Mouse (Mus musculus): ENCODE measurements at regions not wholly inside any gene's neighbourhood (a gene's known extent, or its start where the extent isn't known, plus 50 kb on each side); places are given as distances from the start of the nearest gene placed in this dataset.

DNA sequence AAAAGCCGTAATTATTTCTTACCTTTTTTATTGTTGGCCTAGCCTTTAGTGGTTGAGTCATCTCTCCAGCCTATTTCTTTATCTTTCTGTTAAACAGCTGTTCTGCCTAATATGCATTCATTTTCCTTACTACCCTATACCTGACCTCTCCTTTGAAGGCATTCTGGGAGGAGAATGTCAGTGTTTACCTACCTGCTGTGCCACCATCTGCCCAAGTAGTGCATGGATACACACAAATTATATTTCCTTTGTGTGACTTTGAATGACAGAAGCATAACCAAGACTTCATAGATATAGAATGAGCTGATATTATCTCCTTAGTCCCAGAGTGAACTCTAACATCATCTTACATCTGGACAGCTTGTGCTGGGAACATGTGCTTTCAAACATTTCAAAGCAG, 293.5 kb upstream of the Tom1l1 start:
- H3K9me3 ChIP-seq (replicated peaks), result no peaks in the 10 kb centered on the region
- no peak overlapping the region for H3K4me3 ChIP-seq (replicated peaks)
- H3K27ac ChIP-seq, result no peak overlapping the region
- no peak for ATAC-seq (ENCODE audit: low read depth)
- no peaks in the 10 kb centered on the region for H3K36me3 ChIP-seq
- no peaks in the 10 kb centered on the region for H3K27me3 ChIP-seq
- no peak for DNase-seq
- H3K4me1 ChIP-seq (replicated peaks), result no peaks in the 10 kb centered on the region
- H3K4me2 ChIP-seq, result no peak overlapping the region
- H3K9ac ChIP-seq, result no peak overlapping the region
- 74% methylated on average over 1 of the region's 1 CpGs for WGBS (ENCODE audit: insufficient replicate concordance)

DNA sequence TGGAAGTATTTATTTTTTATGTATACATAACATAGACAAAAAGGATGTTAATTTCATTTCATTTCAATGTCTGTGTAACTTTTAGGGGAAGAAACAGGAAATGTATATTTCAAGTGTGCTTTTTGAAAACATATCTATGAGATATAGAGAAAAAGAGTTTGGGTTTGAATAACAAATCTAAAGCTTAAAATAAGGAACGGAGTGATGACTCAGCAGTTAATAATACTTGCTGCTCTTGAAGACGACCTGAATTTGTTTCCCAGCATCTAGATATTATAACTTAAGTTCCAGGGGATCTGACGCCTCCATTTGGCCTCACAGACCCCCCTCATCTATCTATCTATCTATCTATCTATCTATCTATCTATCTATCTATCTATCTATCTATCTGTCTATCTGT, 290.1 kb upstream of the Tom1l1 start:
- H3K4me1 ChIP-seq (replicated peaks), result no peaks in the 10 kb centered on the region
- no peaks in the 10 kb centered on the region for H3K36me3 ChIP-seq
- ATAC-seq (ENCODE audit: low read depth) (no peak), DNase-seq (no peak)
- H3K9ac ChIP-seq, result no peak overlapping the region
- H3K27ac ChIP-seq, result no peak overlapping the region
- no peak overlapping the region for H3K4me2 ChIP-seq
- H3K9me3 ChIP-seq (replicated peaks), result 0 out of 2 replicates have a peak, but pooled peaks cover 6% of the 10 kb centered on the region
- no peaks in the 10 kb centered on the region for H3K27me3 ChIP-seq
- 44% methylated on average over 3 of the region's 3 CpGs for WGBS (ENCODE audit: insufficient replicate concordance)
- H3K4me3 ChIP-seq (replicated peaks), result no peak overlapping the region

DNA sequence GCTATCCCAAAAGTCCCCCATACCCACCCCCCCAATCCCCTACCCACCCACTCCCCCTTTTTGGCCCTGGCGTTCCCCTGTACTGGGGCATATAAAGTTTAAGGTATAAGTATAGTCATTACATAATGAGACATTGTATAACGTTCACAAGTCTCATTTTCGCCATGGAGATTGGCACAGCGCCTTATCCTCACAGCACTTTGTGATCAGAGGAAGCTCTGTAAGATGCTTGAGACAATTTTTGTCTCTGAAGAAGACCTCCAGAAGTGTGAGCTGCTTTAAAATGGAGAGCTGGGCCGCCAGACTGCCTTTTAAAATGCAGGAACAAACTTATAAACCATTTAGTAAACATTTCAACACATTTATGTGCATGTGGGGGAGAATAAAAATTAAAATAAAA, 252.9 kb upstream of the Tom1l1 start:
- Histone ChIP-seq H3K4me2 (no peak overlapping the region), H3K36me3 (no peaks in the 10 kb centered on the region), H3K4me1 (replicated peaks) (no peaks in the 10 kb centered on the region), H3K27ac (no peak overlapping the region), H3K9ac (no peak overlapping the region), H3K27me3 (no peaks in the 10 kb centered on the region), H3K4me3 (replicated peaks) (no peak overlapping the region), H3K9me3 (replicated peaks) (no peaks in the 10 kb centered on the region)
- 55% methylated on average over 5 of the region's 5 CpGs for WGBS (ENCODE audit: insufficient replicate concordance)
- ATAC-seq (ENCODE audit: low read depth) (no peak), DNase-seq (no peak)

DNA sequence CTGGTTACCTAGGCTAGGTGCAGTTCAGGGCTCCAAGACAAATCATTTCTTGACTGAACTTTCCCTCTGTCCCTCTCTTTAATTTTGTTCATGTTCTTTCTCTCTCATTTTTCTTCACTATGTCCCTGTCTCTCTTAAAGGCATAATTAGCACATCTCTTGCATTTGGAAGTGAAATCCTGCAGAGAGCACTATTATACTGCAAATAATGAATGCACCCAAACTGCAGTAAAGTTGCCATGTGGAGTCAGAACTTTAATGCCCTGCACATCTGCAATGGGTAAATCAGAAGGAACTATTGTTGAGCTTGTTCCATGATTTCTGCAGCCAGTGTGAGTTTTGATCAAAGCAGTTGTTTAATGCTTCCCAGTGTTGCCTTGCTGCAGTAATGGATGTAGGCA, 237.6 kb upstream of the Tom1l1 start:
- Histone ChIP-seq H3K27ac (no peak overlapping the region), H3K4me1 (replicated peaks) (no peaks in the 10 kb centered on the region), H3K27me3 (no peaks in the 10 kb centered on the region), H3K4me2 (no peak overlapping the region), H3K9me3 (replicated peaks) (no peaks in the 10 kb centered on the region), H3K36me3 (no peaks in the 10 kb centered on the region), H3K4me3 (replicated peaks) (no peak overlapping the region), H3K9ac (no peak overlapping the region)
- ATAC-seq (ENCODE audit: low read depth) (no peak), DNase-seq (no peak)

DNA sequence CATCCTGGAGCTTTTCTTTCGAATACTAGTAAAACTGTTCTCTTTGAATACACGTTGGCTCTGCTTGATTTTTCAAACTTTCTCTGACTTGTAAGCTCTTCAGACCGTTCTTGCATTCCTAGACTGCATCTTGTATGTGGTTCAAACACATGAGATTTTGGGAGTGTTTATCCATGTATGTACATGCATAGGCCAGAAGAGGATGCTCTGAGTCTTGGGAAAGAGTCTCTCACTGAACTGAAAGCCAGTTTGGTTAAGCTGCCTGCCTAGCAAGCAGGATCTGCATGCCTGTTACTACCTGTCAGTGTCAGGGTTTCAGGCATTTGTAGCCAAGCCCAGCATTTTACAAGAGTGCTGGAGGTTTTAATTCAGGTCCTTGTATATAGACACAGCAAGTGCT, 229.6 kb upstream of the Tom1l1 start:
- no peak overlapping the region for H3K27ac ChIP-seq
- H3K4me2 ChIP-seq, result no peak overlapping the region
- DNase-seq, result no peak
- no peak for ATAC-seq (ENCODE audit: low read depth)
- H3K4me3 ChIP-seq (replicated peaks), result no peak overlapping the region
- H3K9me3 ChIP-seq (replicated peaks), result no peaks in the 10 kb centered on the region
- H3K9ac ChIP-seq, result no peak overlapping the region
- 60% methylated on average over 3 of the region's 3 CpGs for WGBS (ENCODE audit: insufficient replicate concordance)
- H3K4me1 ChIP-seq (replicated peaks), result no peaks in the 10 kb centered on the region
- no peaks in the 10 kb centered on the region for H3K27me3 ChIP-seq
- no peaks in the 10 kb centered on the region for H3K36me3 ChIP-seq

DNA sequence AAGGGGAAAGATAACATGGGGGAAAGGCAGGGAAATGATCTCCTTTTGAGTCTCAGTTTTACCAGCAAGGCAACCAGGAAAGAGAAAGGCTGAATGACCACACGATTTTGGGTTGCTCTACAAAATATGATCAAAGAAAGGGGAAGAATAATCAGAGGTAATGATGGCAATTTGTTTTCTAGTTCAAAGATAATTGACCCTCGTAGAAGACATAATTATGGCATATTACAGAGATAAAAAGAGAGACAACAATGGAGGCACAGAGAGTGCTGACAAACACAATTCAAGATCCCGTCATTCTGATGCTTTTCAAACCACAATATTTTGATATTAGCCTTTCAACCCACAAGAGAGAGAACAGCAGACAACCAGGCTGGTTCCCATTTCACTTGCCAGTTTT, 206.1 kb upstream of the Tom1l1 start:
- no peaks in the 10 kb centered on the region for H3K4me1 ChIP-seq (replicated peaks)
- H3K27ac ChIP-seq, result no peak overlapping the region
- no peaks in the 10 kb centered on the region for H3K9me3 ChIP-seq (replicated peaks)
- H3K36me3 ChIP-seq, result no peaks in the 10 kb centered on the region
- ATAC-seq (ENCODE audit: low read depth) (no peak), DNase-seq (no peak)
- WGBS (ENCODE audit: insufficient replicate concordance), result 45% methylated on average over 3 of the region's 3 CpGs
- H3K4me3 ChIP-seq (replicated peaks), result no peak overlapping the region
- H3K4me2 ChIP-seq, result no peak overlapping the region
- H3K27me3 ChIP-seq, result no peaks in the 10 kb centered on the region
- no peak overlapping the region for H3K9ac ChIP-seq

DNA sequence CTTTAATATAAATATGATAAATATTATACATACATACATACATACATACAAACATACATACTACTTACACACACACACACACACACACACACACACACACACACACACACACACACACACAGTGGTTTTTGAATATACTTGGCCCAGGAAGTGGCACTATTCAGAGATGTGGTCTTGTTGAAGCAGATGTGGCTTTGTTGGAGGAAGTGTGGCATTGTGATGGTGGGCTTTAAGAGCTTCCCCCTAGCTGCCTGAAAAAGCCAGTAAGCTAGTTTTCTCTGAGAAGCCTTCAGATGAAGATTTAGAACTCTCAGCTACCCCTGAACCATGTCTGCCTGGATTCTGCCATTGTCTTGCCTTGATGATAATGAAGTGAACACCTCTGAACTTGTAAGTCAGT, 185.0 kb upstream of the Tom1l1 start:
- DNase-seq (no peak), ATAC-seq (ENCODE audit: low read depth) (no peak)
- Histone ChIP-seq H3K4me3 (replicated peaks) (no peak overlapping the region), H3K4me2 (no peak overlapping the region), H3K9ac (no peak overlapping the region), H3K9me3 (replicated peaks) (no peaks in the 10 kb centered on the region), H3K27ac (no peak overlapping the region), H3K36me3 (no peaks in the 10 kb centered on the region), H3K27me3 (no peaks in the 10 kb centered on the region), H3K4me1 (replicated peaks) (no peaks in the 10 kb centered on the region)

DNA sequence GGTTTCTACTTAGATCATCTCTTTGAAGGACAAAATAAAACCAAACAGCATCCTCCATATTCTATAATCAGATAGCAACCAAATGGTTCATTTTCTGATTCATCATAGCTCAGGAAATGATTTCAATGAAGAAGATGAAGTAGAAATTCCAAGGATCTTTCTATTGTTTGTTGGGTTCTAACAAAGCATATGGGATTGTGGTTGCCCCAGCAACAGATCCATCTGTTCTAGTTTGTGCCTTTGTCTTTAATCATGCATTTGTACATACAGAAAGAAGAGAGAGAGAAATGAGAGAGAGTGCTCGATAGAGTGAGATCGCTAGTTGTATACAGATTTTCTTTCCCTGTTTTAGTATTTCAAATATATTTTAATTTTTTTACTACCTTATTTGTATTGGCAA, 183.5 kb upstream of the Tom1l1 start:
- Histone ChIP-seq H3K27ac (no peak overlapping the region), H3K4me2 (no peak overlapping the region), H3K9me3 (replicated peaks) (no peaks in the 10 kb centered on the region), H3K4me3 (replicated peaks) (no peak overlapping the region), H3K4me1 (replicated peaks) (no peaks in the 10 kb centered on the region), H3K27me3 (no peaks in the 10 kb centered on the region), H3K9ac (no peak overlapping the region), H3K36me3 (no peaks in the 10 kb centered on the region)
- no peak for ATAC-seq (ENCODE audit: low read depth)
- 81% methylated on average over 2 of the region's 2 CpGs for WGBS (ENCODE audit: insufficient replicate concordance)
- DNase-seq, result no peak

DNA sequence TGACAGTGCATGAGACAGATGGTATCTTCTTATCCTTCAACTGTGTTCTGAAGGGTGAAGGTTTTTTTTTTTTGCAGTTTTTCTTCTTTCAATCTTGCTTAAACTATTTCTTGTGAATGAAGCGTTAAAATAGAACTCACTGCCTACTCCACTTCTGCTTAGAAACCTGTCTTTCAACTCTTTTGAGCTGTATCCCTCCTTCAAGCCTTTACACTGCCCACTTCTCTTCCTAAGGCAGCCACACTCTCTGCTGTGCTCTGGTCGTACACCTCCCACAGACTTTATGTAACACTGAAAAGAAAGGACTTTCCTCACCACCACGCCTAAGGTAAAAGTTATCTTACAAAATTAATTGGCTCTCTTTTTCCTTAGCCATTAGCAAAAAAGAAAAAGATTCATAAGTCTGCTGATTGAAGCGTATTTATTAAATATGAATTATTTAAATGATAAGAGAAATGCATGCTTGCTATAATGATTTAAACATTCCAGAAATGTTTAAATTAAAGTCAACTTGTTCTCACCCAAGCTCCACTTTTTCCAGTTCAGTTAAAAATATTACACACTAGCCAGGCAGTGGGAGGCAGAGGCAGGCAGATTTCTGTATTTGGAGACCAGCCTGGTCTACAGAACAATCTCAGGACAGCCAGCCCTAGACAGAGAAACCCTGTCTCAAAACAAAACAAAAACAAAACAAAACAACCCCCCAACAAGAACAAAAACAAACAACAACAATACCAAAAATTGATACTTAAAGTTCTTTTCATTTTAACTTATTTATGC, 176.0 kb upstream of the Tom1l1 start:
- Histone ChIP-seq H3K9me3 (replicated peaks) (no peaks in the 10 kb centered on the region), H3K4me2 (no peak overlapping the region), H3K4me3 (replicated peaks) (no peak overlapping the region), H3K27ac (no peak overlapping the region), H3K27me3 (no peaks in the 10 kb centered on the region), H3K9ac (no peak overlapping the region), H3K4me1 (replicated peaks) (no peaks in the 10 kb centered on the region), H3K36me3 (no peaks in the 10 kb centered on the region)
- DNase-seq (no peak), ATAC-seq (ENCODE audit: low read depth) (no peak)
- WGBS (ENCODE audit: insufficient replicate concordance), result 57% methylated on average over 4 of the region's 4 CpGs

DNA sequence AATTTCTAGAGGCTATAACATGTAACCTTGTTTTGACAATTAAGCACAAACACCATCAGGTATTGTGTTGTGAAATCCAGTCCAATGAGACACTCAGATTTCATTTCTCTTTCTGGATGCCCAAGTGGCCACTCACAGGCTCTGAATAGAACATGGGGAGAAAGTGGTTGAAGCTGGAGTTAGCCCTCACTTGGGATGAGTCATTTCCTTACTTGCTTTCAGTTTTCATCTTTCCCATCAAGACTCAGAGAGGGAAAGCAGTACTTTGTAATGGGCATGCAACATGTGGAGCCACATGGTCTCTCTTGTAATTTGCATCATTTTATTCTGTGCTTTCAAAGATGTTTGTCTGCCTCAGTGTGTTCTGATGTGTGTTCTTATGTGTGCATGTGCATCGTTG, 167.6 kb upstream of the Tom1l1 start:
- Histone ChIP-seq H3K4me3 (replicated peaks) (no peak overlapping the region), H3K36me3 (no peaks in the 10 kb centered on the region), H3K9ac (no peak overlapping the region), H3K4me1 (replicated peaks) (no peaks in the 10 kb centered on the region), H3K27me3 (no peaks in the 10 kb centered on the region), H3K4me2 (no peak overlapping the region), H3K27ac (no peak overlapping the region), H3K9me3 (replicated peaks) (no peaks in the 10 kb centered on the region)
- 60% methylated on average over 1 of the region's 1 CpGs for WGBS (ENCODE audit: insufficient replicate concordance)
- ATAC-seq (ENCODE audit: low read depth), result no peak
- DNase-seq, result no peak

DNA sequence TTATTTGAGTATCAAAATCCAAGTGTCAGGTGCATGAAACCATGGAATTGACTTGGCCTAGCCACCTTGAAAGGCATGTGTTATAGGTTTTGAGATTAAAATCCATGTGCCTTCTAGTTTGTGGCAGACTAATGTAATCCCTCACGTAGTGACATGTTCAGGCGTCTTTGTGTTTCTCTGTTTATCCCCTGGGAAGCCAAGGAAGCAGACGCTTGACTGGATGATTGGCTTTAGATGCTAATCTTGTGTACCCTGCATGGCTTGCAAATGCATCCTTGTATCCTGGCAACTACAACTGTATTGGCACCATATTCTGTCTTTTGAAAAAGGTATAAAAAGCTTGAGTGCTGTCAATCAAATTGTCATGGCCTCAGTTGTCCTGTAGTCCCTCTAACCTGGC, 167.2 kb upstream of the Tom1l1 start:
- ATAC-seq (ENCODE audit: low read depth) (no peak), DNase-seq (no peak)
- Histone ChIP-seq H3K9me3 (replicated peaks) (no peaks in the 10 kb centered on the region), H3K27ac (no peak overlapping the region), H3K4me3 (replicated peaks) (no peak overlapping the region), H3K4me1 (replicated peaks) (no peaks in the 10 kb centered on the region), H3K4me2 (no peak overlapping the region), H3K27me3 (no peaks in the 10 kb centered on the region), H3K36me3 (no peaks in the 10 kb centered on the region), H3K9ac (no peak overlapping the region)
- 70% methylated on average over 3 of the region's 3 CpGs for WGBS (ENCODE audit: insufficient replicate concordance)

DNA sequence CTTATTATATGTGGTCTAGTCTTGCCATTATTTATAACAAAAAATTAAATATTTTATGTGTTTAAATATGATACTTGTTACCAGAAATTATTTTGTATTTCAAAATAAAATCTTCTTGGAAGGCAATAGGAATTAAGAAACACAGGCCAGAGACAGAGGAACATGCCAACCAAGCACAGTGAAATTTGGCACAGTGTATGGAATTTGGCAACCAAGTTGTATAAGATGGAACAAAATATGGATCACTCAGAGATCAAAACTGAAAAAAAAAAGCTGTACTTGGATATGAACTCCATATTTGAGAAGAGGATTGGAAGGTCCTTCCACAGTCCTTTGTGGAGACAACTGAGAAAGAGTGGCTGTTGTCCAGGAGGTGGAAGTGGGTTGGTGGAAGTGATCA, 163.1 kb upstream of the Tom1l1 start:
- Histone ChIP-seq H3K9ac (no peak overlapping the region), H3K4me3 (replicated peaks) (no peak overlapping the region), H3K4me2 (no peak overlapping the region), H3K36me3 (no peaks in the 10 kb centered on the region), H3K27ac (no peak overlapping the region), H3K4me1 (replicated peaks) (no peaks in the 10 kb centered on the region), H3K9me3 (replicated peaks) (no peaks in the 10 kb centered on the region), H3K27me3 (no peaks in the 10 kb centered on the region)
- DNase-seq (no peak), ATAC-seq (ENCODE audit: low read depth) (no peak)
